Mouse (Mus musculus): ENCODE results near the gene 1700020L24Rik. TPM values are rescaled to one million over a fixed set of nuclear protein-coding genes. Genes with fewer than 3 reads are reported as not detected.

The 1700020L24Rik gene
- polyA plus RNA-seq, 1 experiment from 2014 or later: 0.55 TPM

DNA sequence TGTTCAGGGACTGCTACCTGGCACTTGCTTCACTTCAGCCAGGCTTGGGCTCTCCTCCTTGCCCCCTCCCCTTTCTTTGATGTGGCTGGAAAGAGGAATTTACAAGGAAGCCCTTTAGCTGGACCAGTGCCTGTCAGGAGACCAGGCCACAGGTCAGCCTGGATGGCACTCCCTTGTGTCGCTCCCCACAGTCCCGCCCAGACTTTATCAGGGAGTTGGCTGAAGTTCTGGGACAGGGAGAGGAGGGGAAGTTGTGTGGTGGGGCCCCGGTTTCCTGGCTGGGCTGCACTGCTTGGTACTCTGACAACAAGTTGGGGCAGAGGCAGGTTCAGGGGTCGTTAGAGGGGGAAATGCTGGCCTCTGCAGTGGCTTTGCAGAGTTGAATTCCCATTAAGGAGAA is 17.1 kb downstream of the 1700020L24Rik start:
- Histone ChIP-seq H3K4me3 (ENCODE audit: low read depth, low read length) (no peak overlapping the region), H3K4me1 (ENCODE audit: control insufficient read depth, insufficient read depth, low read length) (peaks cover 13% of the 10 kb centered on the region; the same call in 1 of the 2 replicates), H3K27me3 (ENCODE audit: control insufficient read depth, insufficient read depth, low read length) (no peaks in the 10 kb centered on the region), H3K4me2 (ENCODE audit: low read depth, severe bottlenecking) (no peak overlapping the region), H3K36me3 (ENCODE audit: control insufficient read depth, insufficient read depth, low read length) (no peaks in the 10 kb centered on the region), H3K9me3 (ENCODE audit: control insufficient read depth, low read length) (no peaks in the 10 kb centered on the region), H3K9ac (ENCODE audit: low read length) (no peak overlapping the region), H3K27ac (replicated peaks; ENCODE audit: low read depth, low read length) (no peak overlapping the region)
- ATAC-seq (ENCODE audit: insufficient number of reproducible peaks, low FRiP score, low TSS enrichment, low read depth): no peak
- WGBS: 3% methylated on average over 4 of the region's 4 CpGs
- DNase-seq (ENCODE audit: low spot score): no peak

DNA sequence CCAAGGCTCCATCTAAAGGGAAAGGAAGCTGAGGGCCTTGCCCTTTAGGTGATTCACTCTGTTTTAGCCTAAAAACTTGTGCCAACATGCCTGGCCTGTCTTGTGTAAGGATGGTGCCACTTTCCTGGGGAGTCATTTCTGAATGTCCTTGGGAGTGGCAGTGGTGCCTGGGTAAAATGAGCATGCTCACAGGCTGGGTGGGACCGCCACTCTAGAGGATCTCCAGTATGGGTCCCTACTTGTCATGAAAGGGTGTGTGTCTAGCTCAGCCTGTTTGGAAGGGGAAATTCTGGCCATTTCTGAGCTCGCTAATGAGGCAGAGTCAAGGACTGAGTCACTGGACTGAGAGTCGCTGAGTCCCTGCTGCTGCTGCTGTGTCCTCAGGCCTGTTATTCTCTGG is 18.1 kb downstream of the 1700020L24Rik start:
- H3K27ac ChIP-seq (replicated peaks; ENCODE audit: low read depth, low read length): no peak overlapping the region
- H3K9me3 ChIP-seq (ENCODE audit: control insufficient read depth, low read length): no peaks in the 10 kb centered on the region
- no peak overlapping the region for H3K4me2 ChIP-seq (ENCODE audit: low read depth, severe bottlenecking)
- DNase-seq (ENCODE audit: low spot score) (no peak), ATAC-seq (ENCODE audit: insufficient number of reproducible peaks, low FRiP score, low TSS enrichment, low read depth) (no peak)
- no peak overlapping the region for H3K4me3 ChIP-seq (ENCODE audit: low read depth, low read length)
- H3K9ac ChIP-seq (ENCODE audit: low read length): no peak overlapping the region
- H3K4me1 ChIP-seq (ENCODE audit: control insufficient read depth, insufficient read depth, low read length): peaks cover 12% of the 10 kb centered on the region; the same call in 1 of the 2 replicates
- H3K27me3 ChIP-seq (ENCODE audit: control insufficient read depth, insufficient read depth, low read length): no peaks in the 10 kb centered on the region
- H3K36me3 ChIP-seq (ENCODE audit: control insufficient read depth, insufficient read depth, low read length): no peaks in the 10 kb centered on the region
- 64% methylated on average over 3 of the region's 3 CpGs for WGBS

DNA sequence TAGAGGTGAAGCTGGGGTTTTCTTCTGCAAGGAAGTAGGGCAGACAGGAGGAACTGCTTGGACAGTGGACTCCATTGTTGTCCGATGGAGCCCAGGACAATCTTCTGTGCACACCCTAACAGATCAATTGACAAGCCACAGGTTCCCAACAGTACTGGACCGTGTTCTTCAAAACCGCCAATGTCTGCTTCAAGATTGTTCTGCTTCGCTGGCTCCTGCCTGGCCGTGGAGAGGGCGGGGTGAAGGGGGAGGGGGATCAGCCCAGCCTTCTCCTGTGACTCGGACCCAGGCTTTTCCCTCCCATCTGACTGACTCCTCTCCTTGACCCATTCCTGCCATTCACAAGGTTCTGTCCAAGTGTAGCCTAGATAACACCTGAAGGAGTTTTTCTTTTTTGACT is 19.8 kb downstream of the 1700020L24Rik start:
- Histone ChIP-seq H3K4me1 (ENCODE audit: control insufficient read depth, insufficient read depth, low read length) (peaks cover 12% of the 10 kb centered on the region; the same call in 1 of the 2 replicates), H3K27ac (replicated peaks; ENCODE audit: low read depth, low read length) (no peak overlapping the region), H3K27me3 (ENCODE audit: control insufficient read depth, insufficient read depth, low read length) (peaks cover 7% of the 10 kb centered on the region), H3K36me3 (ENCODE audit: control insufficient read depth, insufficient read depth, low read length) (no peaks in the 10 kb centered on the region), H3K4me3 (ENCODE audit: low read depth, low read length) (no peak overlapping the region), H3K4me2 (ENCODE audit: low read depth, severe bottlenecking) (no peak overlapping the region), H3K9me3 (ENCODE audit: control insufficient read depth, low read length) (no peaks in the 10 kb centered on the region), H3K9ac (ENCODE audit: low read length) (no peak overlapping the region)
- DNase-seq (ENCODE audit: low spot score): no peak
- WGBS: 61% methylated on average over 7 of the region's 7 CpGs
- no peak for ATAC-seq (ENCODE audit: insufficient number of reproducible peaks, low FRiP score, low TSS enrichment, low read depth)

DNA sequence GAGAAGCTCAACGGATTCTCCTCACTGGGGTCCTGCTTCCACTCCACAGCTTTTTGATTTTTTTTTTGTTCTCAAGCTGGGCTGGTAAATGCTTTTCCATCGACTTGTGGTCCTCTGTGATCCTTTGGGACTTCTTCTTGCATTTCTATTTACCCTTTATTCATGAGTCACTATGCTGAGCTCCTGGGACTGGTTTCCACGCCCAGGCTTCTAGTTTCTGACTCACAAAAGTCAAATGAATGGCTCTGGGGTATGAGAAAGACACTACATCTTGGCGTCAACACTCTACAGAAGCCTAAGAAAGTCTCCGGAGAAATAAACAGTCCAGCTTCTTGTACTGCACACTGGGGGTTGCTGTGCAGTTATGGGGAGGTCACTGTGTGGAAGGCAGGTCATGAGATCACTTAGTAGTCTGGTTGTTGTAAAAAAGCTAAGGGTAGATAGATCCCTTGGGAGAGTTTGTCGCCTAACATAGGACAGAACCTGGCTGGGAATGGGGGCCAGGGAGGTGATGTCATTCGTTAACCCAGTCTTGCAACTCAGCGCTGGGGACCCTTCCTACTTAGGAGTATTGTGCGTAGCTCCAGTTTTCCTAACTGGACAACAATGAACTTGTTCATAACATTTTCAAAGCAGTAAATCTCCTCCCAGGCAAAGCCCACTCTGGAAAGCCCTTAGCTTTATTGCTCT is 20.6 kb downstream of the 1700020L24Rik start:
- H3K36me3 ChIP-seq (ENCODE audit: control insufficient read depth, insufficient read depth, low read length): no peaks in the 10 kb centered on the region
- no peak overlapping the region for H3K9ac ChIP-seq (ENCODE audit: low read length)
- no peak overlapping the region for H3K4me2 ChIP-seq (ENCODE audit: low read depth, severe bottlenecking)
- H3K27ac ChIP-seq (replicated peaks; ENCODE audit: low read depth, low read length): 0 out of 2 replicates have a peak overlapping the region, but pooled peaks have one; percentile 3
- peaks cover 15% of the 10 kb centered on the region for H3K27me3 ChIP-seq (ENCODE audit: control insufficient read depth, insufficient read depth, low read length)
- ATAC-seq (ENCODE audit: insufficient number of reproducible peaks, low FRiP score, low TSS enrichment, low read depth): 0 out of 2 replicates have a peak, but pooled peaks have one; percentile 62
- H3K9me3 ChIP-seq (ENCODE audit: control insufficient read depth, low read length): no peaks in the 10 kb centered on the region
- no peak for DNase-seq (ENCODE audit: low spot score)
- H3K4me3 ChIP-seq (ENCODE audit: low read depth, low read length): no peak overlapping the region
- 58% methylated on average over 9 of the region's 9 CpGs for WGBS
- peaks cover 12% of the 10 kb centered on the region; the same call in 1 of the 2 replicates for H3K4me1 ChIP-seq (ENCODE audit: control insufficient read depth, insufficient read depth, low read length)

DNA sequence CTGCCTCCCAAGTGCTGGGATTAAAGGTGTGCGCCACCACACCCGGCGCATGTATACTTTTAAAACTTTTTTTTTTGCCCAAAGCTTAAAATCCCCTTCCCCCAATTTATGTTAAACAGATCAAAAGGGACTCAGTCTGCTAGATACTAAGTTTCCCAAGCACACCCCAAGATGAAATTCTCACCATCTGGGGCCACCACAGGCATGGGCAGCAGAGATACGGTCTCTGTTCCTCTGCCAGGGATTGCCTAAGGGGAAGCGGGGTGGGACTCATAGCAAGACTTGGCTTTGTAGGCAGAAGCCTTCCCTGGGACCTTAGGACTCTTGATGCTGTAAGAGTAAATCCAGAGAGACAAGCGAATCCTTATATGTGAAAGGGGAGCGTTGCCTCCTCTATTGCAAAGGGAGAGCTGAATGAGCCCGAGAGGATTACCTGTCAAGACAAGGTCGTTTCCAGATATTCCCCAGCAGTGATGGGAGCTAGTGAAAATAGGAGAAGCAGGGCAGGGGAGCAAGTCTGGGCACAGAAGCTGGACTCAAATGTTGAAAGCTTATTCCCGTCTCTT is 24.1 kb downstream of the 1700020L24Rik start:
- Histone ChIP-seq H3K27ac (replicated peaks; ENCODE audit: low read depth, low read length) (no peak overlapping the region), H3K27me3 (ENCODE audit: control insufficient read depth, insufficient read depth, low read length) (peaks cover 20% of the 10 kb centered on the region), H3K36me3 (ENCODE audit: control insufficient read depth, insufficient read depth, low read length) (no peaks in the 10 kb centered on the region), H3K4me2 (ENCODE audit: low read depth, severe bottlenecking) (no peak overlapping the region), H3K4me3 (ENCODE audit: low read depth, low read length) (no peak overlapping the region), H3K9me3 (ENCODE audit: control insufficient read depth, low read length) (no peaks in the 10 kb centered on the region), H3K4me1 (ENCODE audit: control insufficient read depth, insufficient read depth, low read length) (no peaks in the 10 kb centered on the region; the same call in 1 of the 2 replicates), H3K9ac (ENCODE audit: low read length) (no peak overlapping the region)
- 72% methylated on average over 10 of the region's 10 CpGs for WGBS
- DNase-seq (ENCODE audit: low spot score): no peak
- no peak for ATAC-seq (ENCODE audit: insufficient number of reproducible peaks, low FRiP score, low TSS enrichment, low read depth)

DNA sequence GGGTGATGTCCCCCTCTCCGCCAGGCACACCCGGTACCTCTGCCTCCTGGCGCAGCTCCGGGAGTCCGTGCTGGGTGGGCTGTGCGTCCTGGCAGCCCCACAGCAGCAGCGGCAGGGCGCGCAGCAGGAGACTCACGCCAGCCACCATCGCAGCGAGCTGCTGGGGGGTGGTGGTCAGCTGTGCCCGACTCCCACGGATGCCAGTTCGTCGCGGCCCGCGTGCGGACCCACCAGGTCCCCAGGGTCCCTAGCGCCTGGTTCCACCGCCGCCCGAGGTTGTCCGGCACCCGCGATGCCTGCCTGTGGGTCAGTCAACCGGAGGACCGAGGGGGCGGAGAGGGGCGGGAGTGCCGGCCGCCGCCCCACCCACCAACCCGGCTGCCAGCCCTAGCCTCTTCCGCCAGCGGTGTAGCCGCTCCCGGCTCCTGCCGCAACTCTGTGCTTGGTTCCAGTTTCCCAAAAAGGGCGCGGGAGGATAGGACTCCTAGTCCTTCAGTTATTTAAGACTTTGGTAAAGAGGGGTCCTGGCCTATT is 25.3 kb downstream of the 1700020L24Rik start, which contains the start of gene Mmp28:
Gene Mmp28 (minus strand): TSS at position 361 of the 534 bp plus-strand sequence.
- H3K36me3 ChIP-seq (ENCODE audit: control insufficient read depth, insufficient read depth, low read length): no peaks in the 10 kb centered on the region
- peak; percentile 59 for DNase-seq (ENCODE audit: low spot score)
- no peak within 1 kb of the TSS for H3K27ac ChIP-seq (replicated peaks; ENCODE audit: low read depth, low read length)
- H3K27me3 ChIP-seq (ENCODE audit: control insufficient read depth, insufficient read depth, low read length): peaks cover 20% of the 10 kb centered on the region
- ATAC-seq (ENCODE audit: insufficient number of reproducible peaks, low FRiP score, low TSS enrichment, low read depth): peak; percentile 39; the same call in 1 of the 2 replicates
- H3K4me2 ChIP-seq (ENCODE audit: low read depth, severe bottlenecking): peak within 1 kb of the TSS; percentile 90
- peak within 1 kb of the TSS; percentile 55 for H3K9ac ChIP-seq (ENCODE audit: low read length)
- under 1% methylated on average over 42 of the region's 42 CpGs for whole genome bisulfite sequencing
- H3K4me3 ChIP-seq (ENCODE audit: low read depth, low read length): peak within 1 kb of the TSS; percentile 55
- no peaks in the 10 kb centered on the region for H3K9me3 ChIP-seq (ENCODE audit: control insufficient read depth, low read length)
- no peaks in the 10 kb centered on the region; the same call in 1 of the 2 replicates for H3K4me1 ChIP-seq (ENCODE audit: control insufficient read depth, insufficient read depth, low read length)

DNA sequence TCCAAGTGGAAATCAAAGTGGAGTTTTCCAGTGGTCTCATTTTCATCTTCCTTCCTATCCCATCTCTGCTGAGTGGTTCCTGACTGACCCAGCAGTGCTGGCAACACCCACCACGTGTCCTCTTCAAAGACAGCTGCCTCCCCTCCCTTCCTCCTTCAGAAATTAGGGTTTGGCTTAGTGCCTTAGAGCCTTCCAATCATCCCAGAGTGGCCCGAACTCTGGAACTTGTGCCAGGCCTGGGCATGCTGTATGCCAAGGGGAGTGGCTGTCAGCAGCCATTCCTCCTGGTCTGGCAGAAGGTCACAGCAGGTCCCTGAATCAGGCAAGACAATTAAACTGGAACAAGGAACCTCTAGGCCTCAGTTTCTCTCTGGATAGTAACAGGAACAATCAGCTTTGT is 28.5 kb downstream of the 1700020L24Rik start:
- Histone ChIP-seq H3K9me3 (ENCODE audit: control insufficient read depth, low read length) (no peaks in the 10 kb centered on the region), H3K9ac (ENCODE audit: low read length) (no peak overlapping the region), H3K27ac (replicated peaks; ENCODE audit: low read depth, low read length) (no peak overlapping the region), H3K27me3 (ENCODE audit: control insufficient read depth, insufficient read depth, low read length) (peaks cover 20% of the 10 kb centered on the region), H3K4me1 (ENCODE audit: control insufficient read depth, insufficient read depth, low read length) (no peaks in the 10 kb centered on the region; the same call in 1 of the 2 replicates), H3K4me2 (ENCODE audit: low read depth, severe bottlenecking) (no peak overlapping the region), H3K36me3 (ENCODE audit: control insufficient read depth, insufficient read depth, low read length) (no peaks in the 10 kb centered on the region), H3K4me3 (ENCODE audit: low read depth, low read length) (no peak overlapping the region)
- WGBS: 37% methylated on average over 2 of the region's 2 CpGs
- DNase-seq (ENCODE audit: low spot score): peak; percentile 17
- no peak for ATAC-seq (ENCODE audit: insufficient number of reproducible peaks, low FRiP score, low TSS enrichment, low read depth)

DNA sequence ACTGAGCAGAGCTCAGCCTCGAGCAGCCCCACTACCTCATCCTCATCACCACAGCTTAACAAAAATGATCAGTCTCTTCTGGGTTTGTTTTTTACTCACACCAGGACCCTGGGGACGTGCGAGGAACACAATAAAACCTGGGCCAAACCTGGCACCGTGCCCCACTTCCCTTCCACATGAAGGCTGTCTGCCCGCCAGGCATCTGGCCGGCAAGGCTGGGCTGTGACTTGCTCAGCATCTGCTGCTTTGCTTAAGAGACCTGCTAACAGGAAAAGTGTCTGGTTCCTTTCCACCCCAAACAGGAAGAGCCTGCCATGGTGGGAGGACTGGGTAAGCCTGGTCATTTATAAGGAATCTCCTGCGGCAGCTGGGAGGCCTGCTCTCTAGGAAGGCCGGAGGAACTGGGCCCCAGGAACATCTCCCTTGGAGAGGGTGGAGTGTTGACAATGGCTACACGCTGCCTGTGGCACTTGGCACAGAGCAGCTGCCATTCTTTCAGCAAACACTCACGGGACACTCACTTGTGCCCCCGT is 29.7 kb downstream of the 1700020L24Rik start:
- peak; percentile 36 for DNase-seq (ENCODE audit: low spot score)
- peaks cover 14% of the 10 kb centered on the region for H3K27me3 ChIP-seq (ENCODE audit: control insufficient read depth, insufficient read depth, low read length)
- WGBS: 64% methylated on average over 11 of the region's 11 CpGs
- no peaks in the 10 kb centered on the region for H3K36me3 ChIP-seq (ENCODE audit: control insufficient read depth, insufficient read depth, low read length)
- H3K4me3 ChIP-seq (ENCODE audit: low read depth, low read length): no peak overlapping the region
- H3K27ac ChIP-seq (replicated peaks; ENCODE audit: low read depth, low read length): no peak overlapping the region
- H3K9ac ChIP-seq (ENCODE audit: low read length): no peak overlapping the region
- H3K4me1 ChIP-seq (ENCODE audit: control insufficient read depth, insufficient read depth, low read length): no peaks in the 10 kb centered on the region; the same call in 1 of the 2 replicates
- no peaks in the 10 kb centered on the region for H3K9me3 ChIP-seq (ENCODE audit: control insufficient read depth, low read length)
- no peak for ATAC-seq (ENCODE audit: insufficient number of reproducible peaks, low FRiP score, low TSS enrichment, low read depth)
- no peak overlapping the region for H3K4me2 ChIP-seq (ENCODE audit: low read depth, severe bottlenecking)
